Mouse (Mus musculus) MEL-GATA-1-ER (cell line): ENCODE data around the gene Pde3b.

Experiments
- DNase-seq: peaks from one replicate; pipeline ENCODE4 v3.0.0-alpha.2; 2012; ENCODE audit warnings: low read depth; ENCODE audit errors: extremely low read depth

Pde3b gene

DNA sequence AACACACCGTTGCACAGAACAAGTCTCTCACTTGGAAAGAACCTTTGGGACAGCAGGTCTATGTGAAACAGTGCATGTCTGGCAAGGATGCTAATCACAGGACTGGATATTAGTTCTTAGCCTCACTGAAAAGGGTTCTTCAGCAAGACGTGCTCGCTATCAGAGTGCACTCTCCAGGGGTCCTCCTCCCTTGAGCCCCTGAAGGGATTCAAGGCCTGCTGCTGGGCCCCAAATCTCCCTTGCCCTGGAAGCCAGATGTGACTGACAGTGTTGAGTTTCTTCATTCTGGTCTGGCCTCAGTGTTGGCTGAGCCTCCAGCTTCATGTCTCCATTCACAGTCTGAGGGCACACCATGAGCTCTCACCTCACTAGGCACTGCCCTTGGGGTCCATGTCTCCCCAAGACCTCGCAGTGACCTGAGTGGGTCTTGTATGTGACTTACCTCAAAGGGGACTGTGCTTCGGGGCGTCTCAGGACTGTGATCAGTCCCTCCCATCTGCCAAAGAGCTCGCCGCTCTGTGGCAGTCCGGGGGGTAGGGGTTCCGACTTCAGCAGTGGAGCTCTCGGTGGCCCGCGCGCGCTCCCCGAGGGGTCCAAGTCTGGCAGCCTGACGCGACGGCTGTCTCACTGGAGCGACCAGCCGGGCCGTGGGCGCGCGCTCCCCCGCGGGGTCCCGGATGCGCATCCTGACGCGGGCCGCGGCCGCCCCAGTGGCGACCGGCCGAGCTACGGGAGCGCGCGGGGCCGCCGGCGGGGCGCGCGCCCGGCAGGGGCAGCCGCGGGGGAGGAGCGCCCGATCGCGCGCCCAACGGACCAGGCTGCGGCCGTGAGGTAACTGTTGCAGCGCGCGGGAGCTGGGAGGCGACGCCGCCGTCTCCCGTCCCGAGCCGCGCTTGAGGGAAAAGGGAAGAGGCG lies at the start of gene Pde3b:
TSS of gene Pde3b (plus strand) at position 861 of the 915 bp plus-strand sequence.
- peak; percentile 25 for DNase-seq

DNA sequence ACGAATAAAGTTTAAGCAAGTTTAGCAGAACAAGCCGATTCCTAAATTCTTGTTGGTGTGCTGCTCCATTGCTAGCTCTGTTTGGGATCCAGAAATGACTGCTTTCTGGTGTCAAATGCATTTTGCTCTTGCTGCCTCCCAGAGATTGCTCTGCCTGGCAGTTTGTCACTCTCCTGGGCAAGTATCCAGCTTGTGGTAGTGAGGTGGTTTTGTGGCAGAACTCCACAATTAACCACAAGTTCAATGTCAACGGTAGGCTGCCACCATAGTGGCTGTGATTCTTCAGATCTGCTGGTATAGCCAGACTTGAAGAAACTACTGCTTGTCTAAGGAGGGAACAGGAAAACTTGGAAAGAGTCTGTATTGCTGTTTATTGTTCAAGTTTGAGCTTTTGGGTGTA lies 13.0 kb upstream of the Pde3b start:
- no peak for DNase-seq

DNA sequence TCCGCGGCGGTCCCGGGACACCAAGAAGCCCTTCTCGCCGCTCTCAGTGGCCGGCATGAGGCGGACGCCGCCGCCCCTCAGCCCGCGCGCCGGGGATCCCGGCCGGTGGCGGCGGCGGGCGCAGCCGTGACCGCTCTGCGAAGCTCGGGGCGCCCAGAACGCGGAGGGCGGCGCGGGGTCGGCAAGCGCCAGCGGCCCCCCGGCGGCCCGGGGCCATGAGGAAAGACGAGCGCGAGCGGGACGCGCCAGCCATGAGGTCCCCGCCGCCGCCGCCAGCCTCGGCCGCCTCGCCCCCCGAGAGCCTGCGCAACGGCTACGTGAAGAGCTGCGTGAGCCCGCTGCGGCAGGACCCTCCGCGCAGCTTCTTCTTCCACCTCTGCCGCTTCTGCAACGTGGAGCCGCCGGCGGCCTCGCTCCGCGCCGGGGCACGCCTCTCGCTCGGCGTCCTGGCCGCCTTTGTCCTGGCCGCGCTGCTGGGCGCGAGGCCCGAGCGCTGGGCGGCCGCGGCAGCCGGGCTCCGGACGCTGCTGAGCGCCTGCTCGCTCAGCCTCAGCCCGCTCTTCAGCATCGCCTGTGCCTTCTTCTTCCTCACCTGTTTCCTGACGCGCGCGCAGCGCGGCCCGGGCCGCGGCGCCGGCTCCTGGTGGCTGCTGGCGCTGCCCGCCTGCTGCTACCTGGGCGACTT lies 397 bp downstream of the Pde3b start:
- no peak for DNase-seq

DNA sequence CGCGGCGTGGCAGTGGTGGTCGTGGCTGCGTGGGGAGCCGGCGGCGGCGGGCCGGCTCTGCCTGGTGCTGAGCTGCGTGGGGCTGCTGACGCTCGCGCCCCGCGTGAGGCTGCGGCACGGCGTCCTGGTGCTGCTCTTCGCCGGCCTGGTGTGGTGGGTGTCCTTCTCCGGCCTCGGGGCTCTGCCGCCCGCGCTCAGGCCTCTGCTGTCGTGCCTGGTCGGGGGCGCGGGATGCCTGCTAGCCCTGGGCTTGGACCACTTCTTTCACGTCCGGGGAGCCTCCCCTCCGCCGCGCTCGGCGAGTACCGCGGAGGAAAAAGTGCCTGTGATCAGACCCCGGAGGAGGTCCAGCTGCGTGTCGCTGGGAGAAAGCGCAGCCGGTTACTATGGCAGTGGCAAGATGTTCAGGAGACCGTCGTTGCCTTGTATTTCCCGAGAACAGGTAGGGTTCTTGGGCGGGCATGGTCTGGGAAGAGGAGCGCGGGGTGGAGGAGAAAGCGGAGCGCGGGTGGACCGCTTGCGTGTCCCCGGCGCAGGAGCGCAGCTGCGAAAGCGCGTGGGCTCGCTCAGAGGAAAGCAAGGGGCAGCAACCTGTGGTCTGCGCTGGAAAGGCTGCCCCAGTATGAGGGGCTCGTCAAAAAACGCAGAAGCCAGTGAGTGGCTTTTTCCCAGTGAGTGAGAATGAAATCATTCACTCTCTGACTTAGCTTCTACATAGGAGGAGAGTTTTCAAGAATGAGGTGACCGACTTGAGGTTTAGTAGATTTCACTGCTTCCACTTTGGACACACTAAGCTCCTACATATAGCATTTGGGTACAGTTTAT lies 1.2 kb downstream of the Pde3b start:
- DNase-seq: peak; percentile 28

DNA sequence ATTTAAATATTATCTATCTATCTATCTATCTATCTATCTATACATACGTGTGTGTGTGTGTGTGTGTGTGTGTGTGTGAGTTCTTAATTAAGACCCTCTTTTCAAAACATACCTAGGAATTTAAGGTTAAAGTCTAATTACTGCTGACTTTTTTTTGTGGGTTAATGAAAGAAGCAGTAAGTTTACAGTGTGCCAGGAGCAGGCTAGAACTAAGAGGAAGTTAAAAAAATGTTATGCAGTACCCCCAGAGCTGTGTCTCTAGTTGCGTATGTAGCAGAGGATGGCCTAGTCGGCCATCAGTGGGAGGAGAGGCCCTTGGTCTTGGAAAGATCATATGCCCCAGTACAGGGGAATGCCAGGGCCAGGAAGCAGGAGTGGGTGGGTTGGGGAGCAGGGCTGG lies 4.2 kb downstream of the Pde3b start:
- peak; percentile 52 for DNase-seq

DNA sequence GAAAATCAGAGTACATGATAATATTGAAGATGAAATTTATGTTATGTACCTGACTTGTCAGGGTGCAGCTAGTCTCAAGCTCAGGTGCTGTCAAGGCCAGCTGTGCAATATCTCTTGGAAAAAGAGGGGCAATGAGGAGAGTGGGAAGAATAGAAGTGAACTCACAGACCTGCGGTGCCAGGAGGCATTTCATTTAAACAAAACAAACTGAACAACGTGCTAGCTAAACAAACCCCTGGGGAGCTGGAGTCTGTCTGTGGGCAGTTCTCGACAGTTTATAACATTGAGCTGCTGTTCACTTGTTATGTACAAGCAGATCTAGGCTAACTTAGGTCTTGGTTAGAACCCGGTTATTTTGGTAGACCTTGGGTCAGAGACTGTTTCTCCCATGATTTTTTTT lies 5.8 kb downstream of the Pde3b start:
- no peak for DNase-seq

DNA sequence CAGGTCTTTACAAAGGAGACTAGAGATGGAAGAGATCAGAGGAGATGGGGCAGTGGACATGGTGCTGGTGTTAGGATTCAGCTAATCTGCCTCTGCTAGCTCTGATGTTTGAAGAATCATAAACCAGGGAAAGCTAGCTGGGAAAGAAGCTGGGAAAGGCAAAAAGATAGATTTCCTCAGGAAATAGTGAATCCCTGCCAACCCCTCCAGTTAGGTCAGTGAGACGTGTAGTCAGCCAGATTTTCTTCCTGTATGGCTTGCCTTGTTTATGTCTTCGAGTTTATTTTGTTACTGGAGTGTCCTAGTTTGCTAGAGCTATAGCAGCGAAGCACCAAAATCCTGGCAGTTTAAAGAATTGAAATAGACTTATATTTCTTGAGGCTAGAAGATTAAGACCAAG lies 7.1 kb downstream of the Pde3b start:
- DNase-seq: no peak

DNA sequence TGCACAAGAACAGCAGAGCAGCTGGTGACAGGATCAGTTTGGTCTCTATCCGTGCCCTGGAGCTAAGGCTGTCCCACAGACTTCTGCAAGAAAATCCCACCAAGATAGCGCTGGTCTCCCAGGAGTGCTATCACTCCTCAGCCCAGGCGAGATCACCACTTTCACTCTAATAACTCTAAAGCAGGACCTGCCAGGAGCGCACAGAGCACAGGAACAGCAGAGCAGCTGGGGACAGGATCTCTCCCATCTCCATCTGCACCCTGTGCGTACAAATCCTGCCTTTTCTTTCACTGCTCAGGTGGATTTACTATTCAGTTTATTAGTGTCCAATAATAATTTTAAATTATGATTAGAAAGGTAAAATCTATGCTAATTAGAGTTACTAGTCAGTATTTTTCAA lies 14.7 kb downstream of the Pde3b start:
- no peak for DNase-seq

DNA sequence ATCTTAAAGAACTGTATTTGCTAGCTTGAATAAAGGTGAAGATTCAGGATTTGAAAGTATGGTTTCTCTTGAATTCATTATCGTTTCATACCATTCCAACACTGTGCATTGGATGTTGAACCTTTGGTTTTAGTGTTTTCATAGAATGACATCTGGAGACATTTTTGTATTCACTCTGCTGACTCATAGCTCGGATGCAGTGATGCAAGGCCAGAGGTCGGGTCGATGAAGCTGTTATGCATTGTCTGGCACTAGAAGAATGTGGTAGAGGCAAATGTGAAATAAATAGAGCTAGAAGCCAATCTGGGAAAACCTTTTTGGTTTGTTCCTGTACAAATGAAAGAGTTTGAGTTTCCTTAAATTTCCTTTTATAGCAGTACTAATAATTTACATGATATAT lies 16.9 kb downstream of the Pde3b start:
- no peak for DNase-seq

DNA sequence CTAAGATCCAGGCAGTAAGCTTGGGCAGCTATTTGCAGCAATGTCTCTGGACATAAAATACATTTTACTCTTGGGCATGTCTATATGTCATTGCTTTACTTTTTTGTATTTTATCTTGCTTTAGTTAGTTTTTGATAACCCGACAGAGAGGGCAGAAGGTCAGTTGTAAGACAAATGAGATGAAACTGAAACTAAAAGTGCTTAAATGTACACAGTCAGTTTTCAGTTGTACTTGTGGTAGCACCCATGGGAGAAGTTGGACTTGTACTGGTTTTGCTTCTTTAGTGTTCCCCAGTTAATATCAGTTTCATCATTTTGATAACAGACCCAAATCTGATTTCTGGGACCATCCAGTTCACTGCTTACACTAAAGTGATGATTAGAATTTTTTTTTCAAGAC lies 24.6 kb downstream of the Pde3b start:
- DNase-seq: no peak

DNA sequence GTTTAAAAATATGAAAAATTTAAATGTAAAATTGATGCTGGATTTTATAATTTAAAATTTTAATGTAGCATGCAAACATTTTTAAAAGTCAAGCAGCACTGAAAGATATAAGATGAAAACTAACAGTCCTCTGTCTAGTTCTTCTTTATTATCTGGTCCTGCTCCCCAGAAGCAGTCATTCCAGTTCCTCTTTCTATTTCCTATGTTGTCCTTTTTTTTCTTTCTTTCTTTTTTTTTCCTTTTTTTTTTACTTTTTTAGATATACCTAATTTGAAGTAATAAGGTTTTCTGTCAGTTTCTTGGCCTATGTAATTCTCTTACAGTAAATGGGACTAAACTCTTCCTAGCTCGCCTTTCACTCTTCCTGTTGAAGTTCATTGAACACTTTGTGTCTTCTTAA lies 25.4 kb downstream of the Pde3b start:
- no peak for DNase-seq

DNA sequence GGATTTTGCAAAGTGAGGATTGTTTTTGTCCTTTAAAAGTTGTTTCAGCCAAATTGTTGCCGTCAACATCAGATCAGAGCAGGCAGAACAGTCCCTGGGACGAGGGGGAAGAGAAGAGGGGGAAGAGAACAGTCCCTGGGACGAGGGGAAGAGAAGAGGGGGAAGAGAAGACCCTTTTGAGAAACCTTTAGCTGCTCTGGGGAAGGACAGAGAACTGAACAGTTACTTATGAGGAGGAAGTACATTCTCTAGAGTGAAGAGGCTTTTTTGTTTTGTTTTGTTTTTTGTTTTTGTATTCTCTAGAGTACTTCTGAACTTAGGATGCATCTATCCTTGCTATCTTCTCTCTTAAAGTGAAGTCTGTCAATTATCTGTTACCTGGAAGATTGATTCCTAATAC lies 37.8 kb downstream of the Pde3b start:
- DNase-seq: no peak

DNA sequence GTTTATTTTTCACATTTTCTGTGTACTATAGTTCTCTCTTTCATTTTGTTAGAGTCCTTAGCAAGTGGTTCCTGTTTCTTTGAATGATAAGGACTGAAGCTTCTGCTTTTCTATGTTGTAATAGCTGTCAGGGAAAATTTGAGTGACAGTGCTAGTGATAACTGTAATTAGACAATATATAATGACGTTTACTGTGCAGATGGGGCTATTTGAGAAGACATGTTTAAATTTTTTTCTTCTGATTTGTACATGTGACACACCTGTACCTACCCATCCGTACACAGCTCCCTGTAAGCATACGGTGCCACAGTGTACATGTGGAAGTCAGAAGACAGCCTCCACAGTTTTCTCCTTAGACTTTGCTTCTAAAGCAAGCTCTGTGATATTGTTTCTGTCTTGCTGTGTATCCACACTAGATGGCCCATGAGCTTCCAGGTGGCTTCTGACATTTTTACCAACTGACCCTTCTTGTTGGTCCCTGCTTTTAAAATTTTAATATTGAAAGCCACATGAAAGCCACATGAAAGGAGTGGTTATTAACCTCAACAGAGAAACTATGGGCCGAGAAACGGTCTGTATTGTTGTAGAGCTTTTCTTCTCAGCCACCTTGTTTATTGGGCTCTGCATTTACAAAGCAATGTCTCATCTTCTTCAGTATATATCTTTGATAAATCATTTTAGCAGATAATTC lies 38.4 kb downstream of the Pde3b start:
- peak; percentile 92 for DNase-seq

DNA sequence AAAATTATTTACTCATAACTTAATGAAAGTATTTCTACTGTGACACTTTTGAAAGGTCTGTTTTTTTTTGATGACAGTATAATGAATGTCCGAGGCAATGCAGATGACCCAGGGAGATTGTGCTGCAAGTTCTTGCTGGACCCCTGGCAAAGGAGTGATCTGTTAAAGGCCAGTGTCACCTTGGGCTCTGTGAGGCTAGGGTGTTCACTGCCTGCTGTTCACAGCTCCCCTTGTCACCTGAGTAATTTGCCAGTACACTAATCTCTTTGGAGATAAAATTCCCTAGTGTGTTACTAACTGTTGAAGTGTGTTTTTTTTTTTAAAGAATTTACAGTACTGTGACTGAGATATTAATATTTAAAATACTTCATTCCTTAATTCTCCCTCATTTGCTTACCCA lies 39.8 kb downstream of the Pde3b start:
- DNase-seq: no peak

DNA sequence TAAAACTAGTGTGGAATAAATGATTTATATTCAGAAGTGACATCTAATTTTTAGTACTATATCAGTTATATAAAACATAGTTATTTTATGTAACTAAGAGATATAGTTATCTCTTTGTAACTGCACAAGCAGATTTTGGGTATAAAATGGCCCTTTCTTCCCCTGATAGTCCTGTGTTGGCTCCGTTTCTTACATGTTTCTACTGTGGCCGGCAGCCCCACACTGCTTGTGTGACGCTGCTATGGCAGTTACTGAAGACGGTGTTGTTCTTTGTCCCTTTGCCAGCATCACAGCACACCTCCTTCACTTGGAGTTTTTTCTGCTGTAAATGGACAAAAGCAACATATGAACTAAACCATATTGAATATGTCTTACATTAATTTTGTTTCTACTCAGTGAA lies 41.8 kb downstream of the Pde3b start:
- no peak for DNase-seq

DNA sequence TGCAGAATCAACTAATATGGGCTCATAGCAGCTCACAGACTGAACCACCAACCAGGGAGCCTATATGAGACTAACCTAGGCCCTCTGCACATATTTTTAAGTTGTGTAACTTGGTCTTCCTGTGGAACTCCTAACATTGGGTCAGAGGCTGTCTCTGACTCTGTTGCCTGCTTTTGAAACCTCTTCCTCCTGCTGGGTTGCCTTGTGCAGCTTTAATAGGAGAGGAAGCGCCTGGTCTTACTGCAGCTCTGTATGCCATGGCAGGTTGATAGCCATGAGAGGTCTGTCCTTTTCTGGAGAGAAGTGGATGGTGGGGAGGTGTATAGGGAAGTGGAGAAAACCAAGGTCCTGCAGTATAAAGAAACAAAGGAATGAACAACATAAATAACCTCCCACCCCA lies 44.8 kb downstream of the Pde3b start:
- no peak for DNase-seq

DNA sequence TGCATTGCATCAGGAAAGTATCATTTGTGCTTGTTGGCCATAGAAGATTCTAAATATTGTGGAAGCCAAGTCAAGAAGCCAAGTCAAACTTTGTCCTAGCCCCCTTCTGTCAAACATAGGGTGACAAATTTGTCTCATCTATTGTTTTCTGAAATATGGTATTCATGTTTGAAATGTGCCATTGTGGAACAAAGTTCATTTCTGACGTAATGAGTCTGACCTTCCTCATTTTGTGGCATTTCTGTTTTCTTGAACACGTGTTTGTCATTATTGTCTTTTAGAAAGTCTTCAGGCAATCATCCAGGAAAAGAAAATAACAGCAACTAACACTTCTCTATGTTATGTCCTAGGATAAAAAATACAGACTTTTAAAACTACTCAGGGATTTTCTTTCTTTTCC lies 46.6 kb downstream of the Pde3b start:
- no peak for DNase-seq

DNA sequence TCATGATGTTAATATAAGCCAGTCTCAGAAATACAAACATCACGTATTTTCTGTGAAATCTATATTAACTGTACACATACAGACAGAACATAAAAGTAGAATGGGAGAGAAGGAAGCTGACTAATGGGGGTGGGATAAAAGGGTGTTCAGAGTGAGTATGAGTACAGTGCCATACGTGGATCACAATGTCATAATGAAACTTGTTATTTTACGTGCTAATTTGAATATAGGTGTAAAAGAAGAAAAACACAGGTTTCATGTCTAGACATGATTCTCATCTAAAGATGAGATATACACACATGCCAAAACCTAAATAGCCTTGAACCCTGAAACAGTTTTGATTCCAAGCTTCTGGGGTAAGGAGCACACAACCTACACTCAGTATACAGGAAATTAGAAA lies 51.3 kb downstream of the Pde3b start:
- DNase-seq: no peak

DNA sequence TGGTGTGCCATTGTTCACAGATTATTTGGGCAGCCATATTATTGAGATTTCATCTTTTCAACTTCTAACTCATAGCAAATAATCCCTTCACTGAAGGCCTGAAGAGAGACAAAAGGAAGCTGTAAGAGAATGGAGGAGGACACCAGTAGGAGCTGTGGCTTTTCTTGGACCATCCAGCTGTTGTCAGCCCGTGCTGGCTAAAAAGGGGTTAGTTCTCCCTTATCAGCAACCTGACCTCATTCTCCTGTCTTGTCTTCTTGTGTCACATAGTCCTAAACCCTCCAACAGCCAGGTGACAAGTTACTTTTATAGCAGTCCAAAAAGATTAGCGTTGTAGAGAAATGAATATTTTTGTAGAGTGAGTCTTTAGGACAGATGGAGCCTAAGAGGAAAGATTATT lies 57.4 kb downstream of the Pde3b start:
- DNase-seq: no peak

DNA sequence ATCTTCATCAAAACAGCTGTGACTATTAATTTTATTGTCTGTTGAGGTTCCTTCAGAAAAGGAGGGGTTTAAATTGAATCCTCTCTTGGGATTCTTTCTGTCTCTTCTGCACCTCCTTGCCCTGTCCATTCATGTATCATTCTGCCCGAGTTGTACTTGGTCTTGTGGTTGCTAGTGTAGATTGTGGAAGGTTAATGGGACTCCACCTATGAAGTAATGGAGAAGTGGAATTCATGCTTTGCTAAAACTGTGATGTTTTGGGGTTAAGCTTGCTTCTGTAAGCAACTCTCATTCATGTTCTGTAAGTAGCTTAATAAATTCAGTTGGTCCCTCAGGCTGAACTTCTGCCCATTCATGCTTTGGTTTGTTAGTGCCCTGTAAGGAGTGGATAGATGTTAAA lies 59.8 kb downstream of the Pde3b start:
- no peak for DNase-seq

DNA sequence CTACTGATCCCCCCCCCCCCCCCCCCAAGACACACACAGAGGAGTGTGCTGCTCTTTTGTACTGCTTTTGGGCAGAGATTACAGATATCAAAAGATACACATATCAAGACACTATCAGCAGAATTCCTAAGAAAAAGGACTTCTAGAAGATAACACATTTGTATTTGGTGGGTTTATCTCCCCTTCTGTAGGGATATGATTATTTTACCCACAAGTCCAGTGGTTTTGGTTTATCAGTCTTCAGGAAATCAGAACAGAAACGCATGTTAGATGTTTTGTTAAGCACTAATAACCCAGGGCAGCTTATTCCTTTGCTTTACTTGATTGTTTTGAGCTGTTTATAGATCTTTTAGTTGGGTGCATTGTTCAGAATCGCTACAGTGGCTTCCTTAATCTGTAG lies 62.8 kb downstream of the Pde3b start:
- no peak for DNase-seq
